Mouse (Mus musculus) stomach, postnatal 0 days (tissue): ENCODE results near the gene Vmn1r193. TPM values are rescaled to one million over a fixed set of nuclear protein-coding genes. Genes with fewer than 3 reads are reported as not detected.
"Not testable (repeated sequence)": the region's sequence is repeated elsewhere in the genome, so short reads cannot be mapped to it uniquely, and the experiment has no call there.

ENCODE experiments used
- ATAC-seq: fragments of 200-750 bp; cut with Nextera tagmentation; 2 replicates; pipeline ENCODE4 v1.8.0; 2017; ENCODE audit not compliant: low FRiP score, low TSS enrichment
- DNase-seq: peaks from one replicate; pipeline ENCODE4 v3.0.0-alpha.2; 2016; ENCODE audit warnings: low spot score
- H3K27ac ChIP-seq: fragments of 300-500 bp; sonication (generic); replicated peaks from 2 replicates; pipeline ENCODE4 v1.5.1; 2014; ENCODE audit warnings: mild to moderate bottlenecking, control low read depth
- H3K27me3 ChIP-seq: fragments of 300-500 bp; sonication (generic); 2 replicates; pipeline ENCODE4 v1.6.1; 2014; ENCODE audit warnings: low read length; ENCODE audit not compliant: control insufficient read depth, insufficient read depth
- H3K36me3 ChIP-seq: fragments of 300-500 bp; sonication (generic); 2 replicates; pipeline ENCODE4 v1.6.1; 2014; ENCODE audit warnings: low read length, mixed read lengths; ENCODE audit not compliant: control insufficient read depth, insufficient read depth
- H3K4me1 ChIP-seq: fragments of 300-500 bp; sonication (generic); replicated peaks from 2 replicates; pipeline ENCODE4 v1.6.1; 2014; ENCODE audit warnings: antibody characterized with exemption; ENCODE audit not compliant: control insufficient read depth, insufficient read depth
- H3K4me2 ChIP-seq: fragments of 300-500 bp; sonication (generic); replicated peaks from 2 replicates; pipeline ENCODE4 v1.6.1; 2014; ENCODE audit warnings: low read depth, mild to moderate bottlenecking, control low read depth, moderate library complexity
- H3K4me3 ChIP-seq: fragments of 300-500 bp; sonication (generic); 2 replicates; pipeline ENCODE4 v1.5.1; 2014; ENCODE audit warnings: low read depth, low read length, control low read depth
- H3K9ac ChIP-seq: fragments of 300-500 bp; sonication (generic); 2 replicates; pipeline ENCODE4 v1.6.1; 2014; ENCODE audit warnings: mild to moderate bottlenecking, low read length, control low read depth, mixed read lengths
- H3K9me3 ChIP-seq: fragments of 300-500 bp; sonication (generic); 2 replicates; pipeline ENCODE4 v1.6.1; 2016; ENCODE audit warnings: low read length; ENCODE audit not compliant: control insufficient read depth
- CTCF ChIP-seq: IDR thresholded peaks from 2 replicates; pipeline ENCODE4 v1.5.1; 2016; ENCODE audit warnings: antibody characterized with exemption, low read depth, mild to moderate bottlenecking, moderate library complexity
- EP300 ChIP-seq: optimal IDR thresholded peaks from 2 replicates; pipeline ENCODE3; 2016; ENCODE audit warnings: antibody characterized with exemption
- WGBS: fragments of 180-500 bp; shearing (Covaris S2); extraction: QIAGEN DNeasy Blood & Tissue Kit; methylation state at CpG from one replicate; pipeline ENCODE4 v1.1.7; 2014; 5-methylcytosine and 5-hydroxymethylcytosine counted together
- polyA plus RNA-seq: library from polyadenylated mRNA; unstranded; fragments of >200 nt; fragmentation: Nextera tagmentation; extraction: Ambion mirVana; gene quantifications from 2 replicates; pipeline ENCODE4 v1.2.1, GENCODE M21; 2015

Vmn1r193 gene
- polyA plus RNA-seq, result 0.01 TPM in 1 of 2 replicates, not detected in the other

- H3K4me3 ChIP-seq, H3K27ac ChIP-seq, H3K27me3 ChIP-seq, ATAC-seq, H3K4me2 ChIP-seq, DNase-seq, H3K4me1 ChIP-seq, H3K36me3 ChIP-seq, H3K9ac ChIP-seq, H3K9me3 ChIP-seq: not testable (repeated sequence)
- 69% methylated on average over 1 of the region's 1 CpGs for WGBS
These were observed at the start of gene Vmn1r193 for GRCm38 (mm10) chr13:22223060-22223459. TSS of gene Vmn1r193 (minus strand) at chr13:22223160.

- 42% methylated on average over 2 of the region's 2 CpGs for WGBS
- Histone ChIP-seq H3K9me3 (no peaks in the 10 kb centered on the region), H3K4me3 (no peak overlapping the region), H3K36me3 (no peaks in the 10 kb centered on the region), H3K9ac (no peak overlapping the region), H3K27me3 (no peaks in the 10 kb centered on the region), H3K27ac (no peak overlapping the region), H3K4me1 (no peaks in the 10 kb centered on the region), H3K4me2 (no peak overlapping the region)
- TF ChIP-seq CTCF (no peak), EP300 (no peak)
- DNase-seq (no peak), ATAC-seq (no peak)
These were observed 48.8 kb upstream of the Vmn1r193 start for GRCm38 (mm10) chr13:22271721-22272120.

DNA sequence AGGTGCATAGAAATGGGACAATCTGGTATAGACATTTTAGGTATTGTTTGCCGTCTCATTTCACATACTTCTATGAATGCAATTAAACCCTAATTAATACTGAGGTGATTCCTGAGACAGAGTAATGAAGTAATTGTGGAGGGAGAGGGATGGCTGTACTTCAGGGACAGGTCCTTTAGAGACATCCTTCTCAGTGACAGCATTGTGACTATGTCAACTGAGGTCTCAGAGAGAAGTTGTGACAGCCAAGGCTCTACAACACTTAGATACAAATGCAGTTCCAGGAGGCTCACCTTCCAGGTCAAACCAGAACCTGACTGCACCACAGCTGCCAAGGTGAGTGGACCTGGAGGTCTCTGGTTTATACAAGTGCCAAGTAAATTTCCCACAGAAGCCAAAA is 47.3 kb upstream of the Vmn1r193 start, which contains the start of gene Vmn1r195:
TSS of gene Vmn1r195 (plus strand) at position 301 of the 400 bp plus-strand sequence.
- not testable (repeated sequence) for H3K27ac ChIP-seq, H3K4me2 ChIP-seq, H3K9ac ChIP-seq, ATAC-seq, H3K9me3 ChIP-seq, H3K4me1 ChIP-seq, H3K4me3 ChIP-seq, H3K27me3 ChIP-seq, H3K36me3 ChIP-seq, DNase-seq
- WGBS, result 78% methylated on average over 1 of the region's 1 CpGs

DNA sequence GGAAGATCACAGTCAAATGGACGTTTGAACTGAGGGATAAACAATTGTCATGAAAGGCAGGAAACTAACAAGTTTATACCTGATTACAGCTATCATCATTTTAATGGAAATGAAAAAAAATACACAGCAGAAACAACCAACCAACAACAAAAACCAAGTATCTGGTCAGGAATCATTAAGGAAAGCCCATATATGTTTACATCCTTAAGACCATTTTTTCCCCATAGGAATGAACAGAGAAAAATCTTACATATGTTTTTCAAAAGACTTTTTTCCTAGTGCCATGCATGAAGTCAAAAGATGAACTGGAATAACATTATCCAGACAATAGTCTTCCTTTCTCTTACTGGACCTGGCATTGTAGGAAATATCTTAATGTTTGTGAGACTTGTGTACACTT is 21.0 kb upstream of the Vmn1r193 start, which contains the start of gene Vmn1r194:
TSS of gene Vmn1r194 (plus strand) at position 301 of the 400 bp plus-strand sequence.
- DNase-seq (no peak), ATAC-seq (no peak)
- Histone ChIP-seq H3K4me1 (no peaks in the 10 kb centered on the region), H3K4me2 (no peak within 1 kb of the TSS), H3K9ac (no peak within 1 kb of the TSS), H3K36me3 (no peaks in the 10 kb centered on the region), H3K27me3 (no peaks in the 10 kb centered on the region), H3K9me3 (no peaks in the 10 kb centered on the region), H3K27ac (no peak within 1 kb of the TSS), H3K4me3 (no peak within 1 kb of the TSS)
- WGBS, result 21% methylated on average over 1 of the region's 1 CpGs
- TF ChIP-seq EP300 (no peak), CTCF (no peak)

DNA sequence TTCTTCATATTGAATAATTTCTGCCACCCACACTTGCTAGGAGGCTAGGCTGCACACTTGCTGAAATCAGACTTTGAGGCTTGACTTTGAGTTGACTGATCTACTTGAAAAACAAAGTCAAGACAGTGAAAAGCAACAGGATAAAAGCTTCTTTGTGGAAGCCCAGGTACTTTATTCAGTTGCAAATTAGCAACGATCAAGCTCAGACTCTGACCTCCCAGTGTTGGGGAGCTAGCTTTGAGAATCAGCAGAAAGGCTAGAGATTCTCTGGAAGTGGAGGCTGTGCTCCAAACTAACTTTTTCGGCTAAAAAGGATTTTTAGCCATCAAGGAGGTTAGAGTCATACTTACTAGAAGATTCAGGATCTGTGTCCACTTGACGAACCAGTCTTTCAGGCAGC is 30.2 kb downstream of the Vmn1r193 start:
- 87% methylated on average over 3 of the region's 3 CpGs for WGBS
- not testable (repeated sequence) for H3K27ac ChIP-seq, H3K4me1 ChIP-seq, H3K36me3 ChIP-seq, H3K4me3 ChIP-seq, ATAC-seq, H3K4me2 ChIP-seq, H3K9ac ChIP-seq, H3K9me3 ChIP-seq, H3K27me3 ChIP-seq, DNase-seq

GRCm38 (mm10) chr13:22191041-22191440 is 31.9 kb downstream of the Vmn1r193 start, which contains the start of gene Vmn1r192:
TSS of gene Vmn1r192 (minus strand) at chr13:22191141.
- no peak within 1 kb of the TSS for H3K27ac ChIP-seq
- no peaks in the 10 kb centered on the region for H3K27me3 ChIP-seq
- TF ChIP-seq EP300 (no peak), CTCF (no peak)
- no peak within 1 kb of the TSS for H3K9ac ChIP-seq
- ATAC-seq, result no peak
- no peaks in the 10 kb centered on the region for H3K4me1 ChIP-seq
- H3K4me3 ChIP-seq, result no peak within 1 kb of the TSS
- no peak within 1 kb of the TSS for H3K4me2 ChIP-seq
- no peaks in the 10 kb centered on the region for H3K36me3 ChIP-seq
- DNase-seq, result no peak
- no peaks in the 10 kb centered on the region for H3K9me3 ChIP-seq
